Mouse (Mus musculus) layer of hippocampus, adult 2 months (tissue): ENCODE data around the gene Synj2. TPM values are rescaled to one million over a fixed set of nuclear protein-coding genes. Genes with fewer than 3 reads are reported as not detected.

Experiments
- DNase-seq, 2 experiments: peaks; one replicate each; pipeline ENCODE4 v3.0.0; 2022; ENCODE audit warnings: low spot score in 2 of 2
- H3K27ac ChIP-seq: fragments of 200-600 bp; 2 replicates; pipeline ENCODE4 v1.8.1; 2022
- H3K4me3 ChIP-seq: fragments of 200-600 bp; 2 replicates; pipeline ENCODE4 v1.8.1; 2022; ENCODE audit warnings: mild to moderate bottlenecking
- CTCF ChIP-seq: fragments of 200-600 bp; conservative IDR thresholded peaks from 2 replicates; pipeline ENCODE4 v1.8.1; 2022; ENCODE audit warnings: antibody characterized with exemption, mild to moderate bottlenecking, moderate library complexity
- total RNA-seq, 2 experiments: library from RNA; stranded (reverse); gene quantifications; 2 replicates each; pipeline ENCODE4 v1.2.3; 2021

Synj2 gene
- total RNA-seq, 2 experiments from 2014 or later = 54.1 to 62.2 TPM

- Histone ChIP-seq H3K4me3 (no peak overlapping the region), H3K27ac (no peak overlapping the region)
- no peak for TF ChIP-seq CTCF
- no peak for DNase-seq
Observed at GRCm38 (mm10) chr17:5966706-5967105, 25.6 kb downstream of the Synj2 start.

DNA sequence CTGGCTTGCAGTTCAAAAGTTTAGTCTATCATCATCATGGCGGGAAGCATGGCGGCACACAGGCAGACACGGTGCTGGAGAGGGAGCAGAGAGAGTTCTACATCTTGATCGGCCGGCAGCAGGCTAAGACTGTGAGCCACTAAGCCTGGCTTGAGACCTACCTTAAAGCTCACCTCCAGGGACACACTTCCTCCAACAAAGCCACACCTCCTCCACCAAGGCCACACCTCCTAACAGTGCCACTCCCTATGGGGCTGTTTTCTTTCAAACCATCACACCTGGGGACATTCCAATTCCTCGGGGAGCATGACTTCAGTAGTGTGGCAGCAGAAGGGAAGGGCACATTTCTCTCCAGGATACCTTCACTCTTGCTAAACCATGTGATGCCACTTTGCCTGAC lies 27.5 kb downstream of the Synj2 start:
- no peak for TF ChIP-seq CTCF
- H3K27ac ChIP-seq = peak overlapping the region; percentile 39
- no peak for DNase-seq
- no peak overlapping the region for H3K4me3 ChIP-seq

DNA sequence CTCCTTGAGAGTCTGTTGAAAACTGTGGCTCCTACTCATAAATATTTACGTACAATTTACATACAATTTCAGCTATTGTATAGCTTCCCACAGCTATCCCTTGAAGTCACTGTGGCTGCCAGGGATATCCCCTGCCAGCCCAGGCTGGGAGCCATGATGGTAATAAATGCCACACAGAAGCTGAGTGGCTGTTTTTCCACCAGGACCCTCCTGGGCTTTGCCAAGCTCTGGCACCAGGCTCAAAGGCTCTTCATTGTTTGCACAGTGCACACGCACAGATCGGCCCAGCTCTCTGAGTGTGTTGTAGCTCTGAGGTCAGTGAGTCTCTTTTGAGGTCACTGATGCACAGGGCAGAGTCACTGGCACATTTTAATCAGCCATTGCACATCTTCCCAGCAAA lies 28.2 kb downstream of the Synj2 start:
- peak overlapping the region; percentile 39 for H3K27ac ChIP-seq
- no peak for TF ChIP-seq CTCF
- no peak overlapping the region for H3K4me3 ChIP-seq
- DNase-seq = no peak

DNA sequence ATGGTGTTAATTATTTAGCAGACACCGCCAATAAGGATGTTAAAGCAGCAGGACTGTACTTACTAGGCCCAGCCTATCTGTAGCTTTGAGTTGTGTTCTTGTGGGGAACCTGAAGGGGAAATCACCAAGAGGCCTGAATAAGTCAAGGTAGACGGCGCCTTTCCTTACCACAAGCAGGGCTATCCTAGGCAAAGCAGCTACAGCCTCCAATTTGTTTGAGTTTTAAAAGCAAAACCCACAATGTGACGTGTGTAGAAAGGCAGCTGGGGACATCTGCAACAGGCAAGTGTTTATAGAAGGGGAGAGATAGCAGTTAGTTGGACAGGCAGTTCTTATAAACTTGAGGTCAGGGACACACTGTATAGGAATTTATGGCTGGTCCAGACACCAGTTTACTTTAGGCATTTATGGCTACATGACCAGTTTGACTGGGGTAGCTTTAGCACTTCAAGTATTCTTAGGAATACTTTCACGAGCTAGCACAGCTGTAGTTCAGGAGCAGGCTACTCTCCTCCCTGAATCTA lies 29.3 kb downstream of the Synj2 start:
- no peak for DNase-seq
- Histone ChIP-seq H3K27ac (no peak overlapping the region), H3K4me3 (no peak overlapping the region)
- TF ChIP-seq CTCF = no peak

DNA sequence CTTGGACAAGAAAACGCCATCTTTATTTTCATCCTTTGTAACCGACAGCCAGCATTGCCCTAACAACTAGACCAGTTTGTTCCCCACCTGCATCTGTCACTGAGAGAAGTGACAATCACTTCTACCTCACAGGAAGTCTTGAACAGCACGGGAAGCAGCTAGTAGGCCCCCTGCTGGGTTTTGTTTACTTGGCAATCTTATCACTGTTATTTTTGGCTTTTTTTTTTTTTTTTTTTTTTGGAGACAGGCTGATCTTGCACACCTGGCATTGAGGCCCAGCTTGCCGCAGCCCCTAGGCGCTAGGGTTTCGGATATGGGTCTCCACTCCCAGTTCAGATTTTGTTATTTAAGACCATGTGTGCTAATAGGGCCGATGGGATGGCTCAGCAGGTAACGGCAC lies 32.5 kb downstream of the Synj2 start:
- no peak overlapping the region for H3K4me3 ChIP-seq
- H3K27ac ChIP-seq = no peak overlapping the region
- 0 out of 2 replicates have a peak, but pooled peaks have one; percentile 7 for TF ChIP-seq CTCF
- DNase-seq = no peak

DNA sequence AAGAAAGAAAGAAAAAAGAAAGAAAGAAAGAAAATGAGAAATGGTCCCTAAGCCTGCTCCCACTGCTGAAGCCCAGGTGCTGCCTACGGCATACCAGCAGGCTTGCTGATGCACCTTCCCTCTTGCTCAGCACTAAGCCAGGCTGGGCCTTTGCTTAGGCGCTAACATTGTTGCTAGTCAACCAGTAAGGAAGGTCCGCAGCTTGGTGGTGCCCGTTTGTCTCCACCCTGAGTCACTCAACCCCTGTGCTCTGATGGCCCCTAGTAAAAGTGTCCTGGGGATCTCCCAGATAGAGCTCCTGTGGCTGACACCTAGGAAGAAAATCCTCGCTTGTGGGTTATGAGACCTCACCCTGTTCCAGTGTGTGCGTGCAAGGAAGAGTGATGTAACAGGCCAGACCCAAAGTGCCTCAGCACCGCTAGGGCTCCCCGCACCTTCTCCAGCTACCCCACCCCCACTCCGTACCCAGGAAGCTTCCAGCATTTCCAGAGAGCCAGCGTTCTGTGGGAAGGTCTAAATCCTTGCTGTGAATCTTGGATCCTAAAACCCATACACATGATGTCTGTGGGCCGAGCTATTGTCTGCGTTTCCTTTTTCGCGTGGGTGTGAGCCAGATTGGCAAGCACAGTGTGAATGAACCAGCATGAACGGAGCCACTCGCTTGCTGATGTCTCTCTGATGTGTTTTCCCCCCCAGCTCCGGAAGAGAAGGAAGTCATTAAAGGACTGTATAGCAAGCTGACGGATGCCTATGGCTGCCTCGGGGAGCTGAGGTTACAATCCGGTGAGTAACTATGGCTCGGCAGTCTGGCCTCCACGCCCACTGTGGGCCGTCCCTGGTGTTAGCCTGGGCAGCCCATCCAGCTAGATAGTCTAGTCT lies 34.3 kb downstream of the Synj2 start:
- DNase-seq = peak; percentile 84 to 91
- TF ChIP-seq CTCF = 0 out of 2 replicates have a peak, but pooled peaks have one; percentile 4
- Histone ChIP-seq H3K27ac (peak overlapping the region; percentile 82), H3K4me3 (peak overlapping the region; percentile 57)

DNA sequence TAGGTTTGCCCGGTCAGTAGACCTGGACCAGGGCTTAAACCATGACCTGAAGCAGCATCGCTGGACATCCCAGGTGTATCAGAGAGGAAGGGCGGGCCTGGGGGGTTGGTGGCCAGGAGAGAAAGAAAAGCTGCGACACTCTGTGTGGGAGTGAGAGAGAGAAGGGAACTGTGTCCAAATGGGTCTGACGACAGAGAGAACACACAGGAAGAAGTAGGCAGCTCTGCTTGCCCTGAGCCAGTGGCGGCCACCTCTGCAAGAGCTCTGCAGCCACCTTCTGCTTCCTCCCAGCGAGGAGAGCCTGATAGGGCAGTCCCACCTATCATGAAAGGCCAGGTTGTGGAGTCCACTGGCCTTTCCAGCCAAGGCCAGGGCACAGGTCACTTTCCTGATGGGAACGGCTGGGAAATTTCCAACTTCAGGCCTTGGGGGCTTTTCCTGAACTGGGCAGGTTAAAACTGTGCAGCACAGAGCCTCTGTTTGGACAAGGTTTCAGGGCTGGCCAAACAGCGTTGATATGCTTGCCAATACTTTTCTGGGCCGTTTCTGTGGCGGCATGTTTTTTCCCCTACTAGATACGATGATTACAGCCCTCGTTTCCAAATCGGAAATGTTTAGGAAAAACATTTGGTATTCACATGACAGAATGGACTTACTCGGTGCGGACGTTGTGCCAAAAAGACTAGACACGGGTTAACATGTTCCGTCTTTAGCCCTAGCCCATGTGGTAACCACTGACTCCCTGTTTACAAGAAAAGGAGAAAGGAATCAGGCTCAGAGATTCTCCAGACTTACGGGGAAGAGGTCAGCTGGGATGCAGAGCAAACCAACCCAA lies 35.4 kb downstream of the Synj2 start:
- TF ChIP-seq CTCF = no peak
- Histone ChIP-seq H3K27ac (peak overlapping the region; percentile 82), H3K4me3 (peak overlapping the region; percentile 57)
- DNase-seq = no peak

- TF ChIP-seq CTCF = no peak
- Histone ChIP-seq H3K4me3 (peak overlapping the region; percentile 57), H3K27ac (peak overlapping the region; percentile 82)
- no peak for DNase-seq
Observed at GRCm38 (mm10) chr17:5977056-5977920, 36.2 kb downstream of the Synj2 start.

DNA sequence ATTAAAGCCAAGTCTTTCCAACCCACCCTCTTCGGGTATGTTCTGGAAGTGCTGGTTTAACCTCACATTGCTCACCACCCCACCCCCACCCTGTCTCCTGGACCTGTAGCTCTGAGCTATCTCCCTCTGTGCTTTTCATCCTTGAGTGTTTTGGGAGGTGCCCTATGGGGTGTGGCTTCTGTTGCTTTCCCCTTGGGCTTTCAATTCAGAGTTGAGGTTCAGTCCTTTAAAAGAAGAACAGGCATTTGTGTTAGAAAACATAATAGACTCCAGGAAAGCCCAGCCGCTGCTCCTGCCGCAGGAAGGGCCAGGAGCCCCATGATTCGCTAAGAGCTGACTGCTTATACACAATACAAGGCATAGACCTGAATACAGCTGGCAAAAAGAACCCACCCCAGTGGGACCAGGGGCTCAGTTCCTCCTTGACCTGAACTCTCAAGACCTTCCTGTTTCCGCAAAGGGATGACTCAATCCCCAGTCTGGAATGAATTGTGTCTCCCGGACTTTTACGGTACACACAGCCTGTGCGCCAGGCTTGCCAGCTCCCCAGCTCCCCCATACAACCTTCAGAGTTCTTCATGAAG lies 36.9 kb downstream of the Synj2 start:
- Histone ChIP-seq H3K4me3 (peak overlapping the region; percentile 23; the same call in 1 of the 2 replicates), H3K27ac (peak overlapping the region; percentile 82)
- no peak for DNase-seq
- no peak for TF ChIP-seq CTCF

- H3K27ac ChIP-seq = peak overlapping the region; percentile 82
- peak overlapping the region; percentile 23; the same call in 1 of the 2 replicates for H3K4me3 ChIP-seq
- no peak for TF ChIP-seq CTCF
- DNase-seq = no peak
Observed at GRCm38 (mm10) chr17:5978505-5979077, 37.5 kb downstream of the Synj2 start.

DNA sequence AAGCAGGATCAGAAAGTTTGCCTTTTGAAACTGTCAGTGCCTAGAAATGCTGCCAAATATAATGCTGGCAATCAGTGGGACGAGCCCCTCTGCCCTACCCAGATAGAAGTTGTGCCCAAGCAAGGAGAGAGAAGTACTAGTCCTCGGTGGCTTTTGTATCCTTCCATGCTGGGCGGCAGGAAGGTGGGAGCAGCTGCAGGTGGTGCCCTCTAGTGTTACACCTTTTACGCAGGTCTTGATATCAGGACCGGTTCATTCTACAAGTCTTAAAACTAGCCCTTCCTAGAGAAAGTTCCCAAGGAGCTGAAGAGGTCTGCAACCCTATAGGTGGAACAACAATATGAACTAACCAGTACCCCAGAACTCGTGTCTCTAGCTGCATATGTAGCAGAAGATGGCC lies 39.8 kb downstream of the Synj2 start:
- peak; percentile 64 for TF ChIP-seq CTCF

More for the DNA sequence above, 39.8 kb downstream of the Synj2 start:
- Histone ChIP-seq H3K4me3 (no peak overlapping the region), H3K27ac (no peak overlapping the region)
- no peak for DNase-seq
